ENCODE assay signal across 11 mouse cellular contexts in genomic region chr6:5594011-5594410, GRCm38 (mm10).
DNase-seq lines count a peak whose midpoint lies in the region; TF ChIP-seq lines count a peak whose summit lies in the region.
"Had no signal": no experiment of that assay in that cellular context is flagged by ENCODE, and none has a peak within 500 bp of the region (broad histone marks: within the 10 kb centered on the region; RNA-seq: fewer than 3 reads in every experiment).

No protein-coding gene starts in this region.

- no peak overlapping the region for H3K27ac ChIP-seq in gastrocnemius, adult 2 months
- H3K27ac ChIP-seq: liver, embryonic 13.5 days had no signal

- peak; percentile 23; the same call in 1 of the 2 replicates for TF ChIP-seq CTCF in gastrocnemius, adult 2 months (IDR thresholded peaks at IDR 0.05)

- intact Hi-C loops in gastrocnemius, adult 2 months (cut with DNase I): no loop called here
- intact Hi-C loops in gastrocnemius, postnatal 14 days (cut with DNase I; ENCODE audit: low total_unique reads): no loop called here

- DNase-seq in gastrocnemius, adult 2 months: no peak
- no peak for DNase-seq in gastrocnemius, postnatal 14 days
- peak; percentile 11 for DNase-seq in kidney, postnatal 10 days
- no peak for DNase-seq in kidney, adult 18-20 months
- DNase-seq in R1 (ENCODE audit: low read depth, low spot score): peak; percentile 54
- peak; percentile 8 for DNase-seq in heart, postnatal 4 days
- DNase-seq in right cerebral cortex, postnatal 10 days (ENCODE audit: low spot score in 2 of 2): no peak
- DNase-seq in layer of hippocampus, adult 9-10 months (ENCODE audit: low spot score): no peak
- DNase-seq: gastrocnemius, postnatal 25 days; liver, embryonic 13.5 days; thymus, postnatal 4 days had no signal

- H3K4me3 ChIP-seq in gastrocnemius, adult 2 months: no peak overlapping the region
- H3K4me3 ChIP-seq: liver, embryonic 13.5 days had no signal

Comparison
In these comparisons a context has a peak if more than half of its experiments do, and no peak if none do; other contexts are left out.
1. DNase-seq: peak in kidney, postnatal 10 days (single experiment), R1 (single experiment) and heart, postnatal 4 days (single experiment); none in gastrocnemius, adult 2 months (single experiment), gastrocnemius, postnatal 14 days (single experiment), kidney, adult 18-20 months (single experiment), right cerebral cortex, postnatal 10 days (0 of 2) and layer of hippocampus, adult 9-10 months (single experiment).